Mouse (Mus musculus) ES-Bruce4 (cell line): Measurements from ENCODE around the gene Mypn.

Source experiments
- CTCF ChIP-seq: IDR thresholded peaks from one replicate; pipeline ENCODE4 v1.8.1; 2011; ENCODE audit warnings: low read depth, low read length
- EP300 ChIP-seq: IDR thresholded peaks from 2 replicates; pipeline ENCODE4 v1.6.1; 2011; ENCODE audit warnings: low read depth, low read length; ENCODE audit not compliant: insufficient read depth
- POLR2A ChIP-seq: IDR thresholded peaks from one replicate; pipeline ENCODE4 v1.8.1; 2011; ENCODE audit warnings: low read length; ENCODE audit not compliant: insufficient read depth

- TF ChIP-seq POLR2A (no peak), CTCF (no peak), EP300 (no peak)
Measured at GRCm38 (mm10) chr10:63152358-63152757, 51.4 kb downstream of the Mypn start.
